Mouse (Mus musculus): Measurements from ENCODE around the gene Traf5. TPM values are rescaled to one million over a fixed set of nuclear protein-coding genes. Genes with fewer than 3 reads are reported as not detected.

The Traf5 gene
- polyA plus RNA-seq, 1 experiment from 2014 or later, result 8.1 TPM

DNA sequence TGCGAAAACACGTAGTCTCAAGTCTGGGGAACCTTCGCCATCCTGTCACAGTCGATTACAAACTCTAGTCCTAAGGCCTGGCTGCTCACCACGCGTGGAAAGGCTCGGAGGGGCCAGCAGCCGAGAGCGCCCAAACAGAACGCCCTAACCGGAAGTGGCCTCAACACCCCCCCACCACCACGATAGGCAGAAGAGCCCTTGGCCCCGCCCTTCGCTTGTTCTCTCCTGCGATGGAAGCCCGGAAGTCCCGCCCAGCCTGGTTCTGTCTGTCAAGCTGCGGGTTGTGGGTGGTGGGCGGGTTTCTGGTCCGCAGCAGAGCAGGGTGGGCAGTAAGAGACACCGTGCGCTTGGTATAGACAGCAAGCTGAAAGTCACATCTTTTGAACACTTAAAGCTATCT lies 102.4 kb downstream of the Traf5 start:
- DNase-seq (peak; percentile 89), ATAC-seq (ENCODE audit: low read depth) (peak; percentile 83)
- H3K36me3 ChIP-seq, result no peaks in the 10 kb centered on the region
- peak overlapping the region; percentile 77 for H3K9ac ChIP-seq
- H3K9me3 ChIP-seq (replicated peaks), result no peaks in the 10 kb centered on the region
- H3K27ac ChIP-seq, result peak overlapping the region; percentile 76
- H3K4me1 ChIP-seq (replicated peaks), result peaks cover 36% of the 10 kb centered on the region
- peaks cover 12% of the 10 kb centered on the region for H3K27me3 ChIP-seq
- peak overlapping the region; percentile 71 for H3K4me3 ChIP-seq (replicated peaks)
- peak overlapping the region; percentile 78 for H3K4me2 ChIP-seq
- under 1% methylated on average over 22 of the region's 22 CpGs for WGBS (ENCODE audit: insufficient replicate concordance)

DNA sequence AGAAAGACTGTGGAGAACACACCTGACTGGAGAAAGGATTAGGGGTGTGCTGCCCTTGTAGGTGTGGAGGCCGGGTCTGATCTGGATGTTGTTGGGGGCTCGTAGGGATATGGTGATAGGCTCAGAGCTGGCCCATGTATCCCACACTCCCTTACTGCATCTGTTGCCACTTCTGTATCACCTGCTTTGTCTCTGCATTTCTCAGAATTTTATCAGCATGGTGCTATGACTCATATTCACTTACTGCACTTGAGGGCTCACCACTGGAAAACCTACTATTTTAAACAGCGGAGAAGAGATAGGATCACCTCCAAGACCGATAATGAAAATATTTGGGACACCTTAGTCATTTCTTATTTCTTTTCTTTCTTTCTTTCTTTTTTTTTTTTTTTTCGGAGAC lies 103.3 kb downstream of the Traf5 start:
- Histone ChIP-seq H3K9me3 (replicated peaks) (no peaks in the 10 kb centered on the region), H3K27me3 (peaks cover 17% of the 10 kb centered on the region), H3K4me3 (replicated peaks) (peak overlapping the region; percentile 71), H3K36me3 (no peaks in the 10 kb centered on the region), H3K9ac (no peak overlapping the region), H3K27ac (no peak overlapping the region), H3K4me2 (peak overlapping the region; percentile 78), H3K4me1 (replicated peaks) (peaks cover 26% of the 10 kb centered on the region)
- no peak for DNase-seq
- no peak for ATAC-seq (ENCODE audit: low read depth)
- WGBS (ENCODE audit: insufficient replicate concordance), result 62% methylated on average over 5 of the region's 5 CpGs

DNA sequence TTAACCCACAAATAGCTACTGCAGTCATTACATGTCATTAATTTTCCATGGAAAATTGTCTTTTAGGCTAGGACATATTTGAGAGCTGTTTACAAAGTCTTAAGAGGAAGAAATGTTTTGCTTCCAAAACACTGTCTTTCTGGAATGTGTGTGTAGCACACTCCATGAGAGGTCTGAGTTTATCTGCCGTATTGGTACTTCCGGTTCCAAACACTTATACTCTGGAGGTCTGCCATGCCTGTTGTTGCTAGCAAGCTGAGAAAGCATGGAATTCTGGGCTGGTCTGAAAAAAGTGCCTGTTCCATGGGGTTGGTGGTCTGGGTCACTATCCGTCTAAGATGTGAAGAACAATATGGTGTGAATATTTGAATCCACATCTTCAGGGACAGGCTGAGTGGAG lies 103.7 kb downstream of the Traf5 start:
- no peaks in the 10 kb centered on the region for H3K9me3 ChIP-seq (replicated peaks)
- H3K27me3 ChIP-seq, result peaks cover 17% of the 10 kb centered on the region
- peaks cover 24% of the 10 kb centered on the region for H3K4me1 ChIP-seq (replicated peaks)
- H3K36me3 ChIP-seq, result no peaks in the 10 kb centered on the region
- no peak for DNase-seq
- ATAC-seq (ENCODE audit: low read depth), result no peak
- no peak overlapping the region; the same call in 1 of the 2 replicates for H3K4me3 ChIP-seq (replicated peaks)
- no peak overlapping the region for H3K27ac ChIP-seq
- peak overlapping the region; percentile 78 for H3K4me2 ChIP-seq
- H3K9ac ChIP-seq, result 0 out of 2 replicates have a peak overlapping the region, but pooled peaks have one; percentile 2
- 68% methylated on average over 3 of the region's 3 CpGs for WGBS (ENCODE audit: insufficient replicate concordance)

DNA sequence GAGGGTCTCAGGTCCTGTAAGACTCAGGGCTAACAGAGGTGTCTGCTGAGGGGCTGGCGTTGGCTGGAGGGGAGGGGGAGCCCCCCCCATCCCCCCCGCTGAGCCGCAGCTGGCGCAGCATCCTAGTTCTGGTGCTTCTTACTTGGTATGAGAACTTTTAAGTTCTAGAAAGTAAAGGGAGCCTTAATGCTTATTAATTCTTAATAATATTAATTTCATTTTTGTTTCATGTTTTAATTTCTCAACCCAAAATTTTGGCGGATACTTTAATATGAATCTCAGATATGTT lies 104.9 kb downstream of the Traf5 start:
- Histone ChIP-seq H3K4me2 (no peak overlapping the region), H3K27me3 (peaks cover 22% of the 10 kb centered on the region), H3K4me3 (replicated peaks) (no peak overlapping the region), H3K27ac (no peak overlapping the region), H3K36me3 (no peaks in the 10 kb centered on the region), H3K4me1 (replicated peaks) (peaks cover 22% of the 10 kb centered on the region), H3K9ac (no peak overlapping the region), H3K9me3 (replicated peaks) (no peaks in the 10 kb centered on the region)
- WGBS (ENCODE audit: insufficient replicate concordance), result 39% methylated on average over 5 of the region's 5 CpGs
- DNase-seq (no peak), ATAC-seq (ENCODE audit: low read depth) (no peak)

DNA sequence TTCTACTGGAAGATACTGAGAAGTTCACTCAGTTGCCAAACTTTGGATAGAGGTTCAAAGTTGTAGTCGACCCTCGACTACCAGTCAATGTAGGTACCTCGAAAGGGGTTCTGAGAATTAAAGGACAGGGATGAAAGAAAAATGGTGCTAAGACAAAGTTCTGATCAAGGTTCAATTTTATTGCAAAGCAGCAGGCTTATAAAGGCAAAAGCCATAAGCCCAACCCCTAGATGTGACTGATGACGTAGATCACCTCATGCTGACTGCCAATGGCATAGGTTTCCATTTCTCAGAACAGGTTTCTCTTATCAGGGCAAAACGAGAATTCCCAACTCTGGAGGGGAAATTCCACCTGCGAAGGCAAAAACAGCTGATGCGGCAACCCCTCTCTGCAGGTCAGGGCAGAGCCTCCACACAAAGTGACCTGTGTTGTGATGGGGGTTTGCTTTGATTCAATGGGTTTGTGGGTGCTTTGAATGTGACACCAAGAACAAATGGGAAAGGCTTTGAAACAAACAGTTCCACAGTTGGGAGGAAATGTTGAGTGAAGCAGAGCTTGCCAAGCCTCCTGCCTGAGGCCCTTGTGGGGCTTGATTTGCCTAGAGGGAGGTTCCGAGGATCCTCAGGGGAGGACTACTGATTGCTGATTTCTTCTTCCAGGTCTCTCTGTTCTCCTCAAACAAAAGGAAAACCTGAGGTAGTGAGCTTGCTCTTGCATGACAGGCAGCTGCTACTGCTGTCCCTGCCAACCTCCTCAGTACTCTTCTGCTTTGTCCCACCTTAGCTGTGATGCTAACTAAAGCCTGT lies 105.5 kb downstream of the Traf5 start:
- WGBS (ENCODE audit: insufficient replicate concordance), result 62% methylated on average over 8 of the region's 8 CpGs
- ATAC-seq (ENCODE audit: low read depth), result no peak
- no peak overlapping the region for H3K4me3 ChIP-seq (replicated peaks)
- DNase-seq, result no peak
- peaks cover 22% of the 10 kb centered on the region for H3K4me1 ChIP-seq (replicated peaks)
- H3K4me2 ChIP-seq, result no peak overlapping the region
- peaks cover 22% of the 10 kb centered on the region for H3K27me3 ChIP-seq
- no peak overlapping the region for H3K9ac ChIP-seq
- no peaks in the 10 kb centered on the region for H3K36me3 ChIP-seq
- no peaks in the 10 kb centered on the region for H3K9me3 ChIP-seq (replicated peaks)
- no peak overlapping the region for H3K27ac ChIP-seq

DNA sequence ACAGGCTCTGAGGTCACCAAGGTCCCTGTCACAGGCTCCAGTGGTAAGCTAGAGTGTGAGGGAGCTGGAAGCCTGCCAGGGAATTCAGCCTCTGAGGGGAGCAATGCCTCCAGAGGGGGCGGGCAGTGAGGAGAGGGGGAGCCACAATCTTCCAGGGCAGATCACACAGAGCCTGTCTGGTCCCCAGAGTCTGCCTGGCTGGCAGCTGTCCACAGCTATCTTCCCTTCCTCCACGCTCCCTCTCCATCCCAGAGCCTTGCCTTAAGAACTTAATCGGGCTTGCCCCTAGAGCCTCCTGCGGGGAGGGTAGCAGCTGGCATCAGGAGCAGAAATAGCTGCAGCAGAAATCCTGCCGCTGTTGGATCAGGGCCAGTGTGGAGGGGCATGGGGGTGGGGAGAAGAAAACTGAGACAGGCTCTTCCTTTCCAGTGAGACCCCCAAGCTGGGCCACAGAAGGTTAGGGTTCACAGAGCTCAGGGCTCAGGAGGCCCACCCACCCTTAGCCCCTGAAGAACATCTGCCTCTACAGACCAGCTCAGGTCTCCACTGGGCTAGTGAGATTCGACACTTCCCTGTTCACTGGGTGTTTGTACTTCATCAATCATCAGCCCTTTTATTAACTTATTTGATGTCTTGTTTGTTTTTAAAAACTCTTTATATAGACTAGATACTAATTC lies 110.8 kb downstream of the Traf5 start:
- Histone ChIP-seq H3K9me3 (replicated peaks) (no peaks in the 10 kb centered on the region), H3K27me3 (peaks cover 35% of the 10 kb centered on the region), H3K36me3 (no peaks in the 10 kb centered on the region), H3K27ac (no peak overlapping the region), H3K4me3 (replicated peaks) (no peak overlapping the region), H3K4me2 (no peak overlapping the region), H3K9ac (no peak overlapping the region), H3K4me1 (replicated peaks) (no peaks in the 10 kb centered on the region)
- DNase-seq, result no peak
- WGBS (ENCODE audit: insufficient replicate concordance), result 58% methylated on average over 6 of the region's 6 CpGs
- ATAC-seq (ENCODE audit: low read depth), result peak; percentile 19; the same call in 1 of the 2 replicates

DNA sequence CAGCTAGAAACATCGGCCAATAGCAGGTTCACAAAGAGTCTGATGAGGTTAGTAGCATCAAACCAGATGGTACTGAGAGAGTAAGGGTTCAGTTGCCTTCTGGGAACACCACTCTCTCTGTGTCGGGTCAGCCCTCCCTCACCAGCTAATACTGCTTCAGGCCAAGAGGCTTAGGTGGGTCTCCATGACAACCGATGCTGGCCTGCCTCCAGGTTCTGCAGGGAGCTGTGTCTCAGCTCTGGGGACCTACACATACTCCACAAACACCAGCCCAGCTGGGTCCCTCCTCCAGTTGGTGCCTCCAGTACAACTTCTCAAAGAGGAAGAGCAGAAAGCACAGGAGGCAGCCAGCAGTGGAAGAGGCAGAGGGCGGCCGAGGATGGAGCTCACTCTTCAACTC lies 115.2 kb downstream of the Traf5 start, which contains the start of gene Rd3:
Rd3 (plus strand) TSS at position 184 of the 400 bp plus-strand sequence.
- Histone ChIP-seq H3K4me2 (no peak within 1 kb of the TSS), H3K9ac (no peak within 1 kb of the TSS), H3K36me3 (no peaks in the 10 kb centered on the region), H3K27me3 (peaks cover 21% of the 10 kb centered on the region; the same call in 1 of the 2 replicates), H3K4me3 (replicated peaks) (no peak within 1 kb of the TSS), H3K27ac (no peak within 1 kb of the TSS), H3K9me3 (replicated peaks) (no peaks in the 10 kb centered on the region), H3K4me1 (replicated peaks) (no peaks in the 10 kb centered on the region)
- WGBS (ENCODE audit: insufficient replicate concordance), result 44% methylated on average over 5 of the region's 5 CpGs
- DNase-seq (no peak), ATAC-seq (ENCODE audit: low read depth) (no peak)

DNA sequence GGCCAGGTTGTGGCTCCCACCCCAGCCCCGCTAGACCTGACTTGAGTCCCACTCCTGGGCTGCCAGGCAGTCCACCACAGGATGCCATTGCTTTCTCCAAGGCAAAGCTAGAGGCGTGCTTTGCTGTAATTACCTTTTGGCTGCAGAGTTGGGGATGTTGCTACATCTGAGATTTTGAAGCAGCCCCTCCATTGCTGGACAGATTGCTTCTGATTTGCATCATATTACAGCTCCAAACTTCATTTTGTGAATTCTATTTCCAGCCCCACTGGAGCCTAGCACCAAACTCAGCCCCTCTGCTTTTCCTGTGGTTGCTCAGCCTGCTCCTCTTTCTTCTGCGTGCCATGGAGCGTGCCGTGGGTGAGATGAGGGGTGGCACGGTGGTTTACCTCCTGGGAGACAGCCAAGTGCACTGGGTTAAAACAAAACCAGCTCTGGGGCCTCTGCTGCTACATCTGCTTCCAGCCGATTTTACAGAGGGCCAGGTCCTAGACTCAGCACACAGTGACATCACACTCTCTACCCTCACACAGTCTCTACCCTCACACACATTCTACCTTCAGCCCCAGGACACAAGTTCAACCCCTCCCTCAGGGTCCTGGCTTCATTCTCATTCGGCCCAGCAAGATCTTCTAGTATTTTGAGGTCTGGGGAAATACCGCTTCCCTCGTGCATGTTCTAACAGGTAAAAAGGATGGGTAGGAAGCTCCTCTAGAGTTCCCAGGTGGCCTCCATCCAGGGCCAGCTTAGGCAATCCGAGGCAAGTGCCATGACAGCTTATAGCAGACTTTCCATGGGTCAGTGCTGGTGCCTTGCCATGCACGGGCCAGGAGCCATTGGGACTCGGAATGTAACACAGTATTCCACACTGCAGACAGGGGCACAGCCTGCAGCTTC lies 117.6 kb downstream of the Traf5 start:
- no peak for ATAC-seq (ENCODE audit: low read depth)
- no peak overlapping the region for H3K27ac ChIP-seq
- H3K9me3 ChIP-seq (replicated peaks), result no peaks in the 10 kb centered on the region
- no peaks in the 10 kb centered on the region for H3K36me3 ChIP-seq
- H3K9ac ChIP-seq, result no peak overlapping the region
- DNase-seq, result no peak
- peaks cover 21% of the 10 kb centered on the region; the same call in 1 of the 2 replicates for H3K27me3 ChIP-seq
- WGBS (ENCODE audit: insufficient replicate concordance), result 54% methylated on average over 13 of the region's 13 CpGs
- H3K4me2 ChIP-seq, result no peak overlapping the region
- H3K4me1 ChIP-seq (replicated peaks), result no peaks in the 10 kb centered on the region
- no peak overlapping the region for H3K4me3 ChIP-seq (replicated peaks)

DNA sequence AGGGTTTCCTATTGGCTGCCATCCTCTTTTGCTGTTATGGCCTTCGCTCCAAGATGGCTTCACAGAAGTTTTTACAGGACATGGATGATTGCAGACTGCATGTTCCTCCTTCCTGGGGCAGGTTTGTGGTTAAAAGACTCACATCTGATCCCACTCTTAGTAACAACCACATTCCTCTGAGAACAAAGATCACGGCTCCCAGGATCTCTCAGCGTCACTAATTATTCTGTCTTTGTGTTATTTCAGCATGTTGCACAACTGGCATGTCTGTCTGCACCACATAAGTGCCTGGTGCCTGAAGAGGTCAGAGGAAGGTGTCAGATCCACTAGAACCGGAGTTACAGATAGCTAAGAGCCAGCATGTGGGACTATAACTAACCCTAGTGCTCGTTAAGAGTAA lies 122.4 kb downstream of the Traf5 start:
- 0 out of 2 replicates have a peak, but pooled peaks cover 2% of the 10 kb centered on the region for H3K27me3 ChIP-seq
- DNase-seq (no peak), ATAC-seq (ENCODE audit: low read depth) (no peak)
- no peak overlapping the region for H3K4me2 ChIP-seq
- H3K4me1 ChIP-seq (replicated peaks), result peaks cover under 1% of the 10 kb centered on the region; the same call in 1 of the 2 replicates
- H3K36me3 ChIP-seq, result no peaks in the 10 kb centered on the region
- 63% methylated on average over 5 of the region's 5 CpGs for WGBS (ENCODE audit: insufficient replicate concordance)
- no peaks in the 10 kb centered on the region for H3K9me3 ChIP-seq (replicated peaks)
- no peak overlapping the region for H3K27ac ChIP-seq
- H3K4me3 ChIP-seq (replicated peaks), result no peak overlapping the region
- no peak overlapping the region for H3K9ac ChIP-seq

DNA sequence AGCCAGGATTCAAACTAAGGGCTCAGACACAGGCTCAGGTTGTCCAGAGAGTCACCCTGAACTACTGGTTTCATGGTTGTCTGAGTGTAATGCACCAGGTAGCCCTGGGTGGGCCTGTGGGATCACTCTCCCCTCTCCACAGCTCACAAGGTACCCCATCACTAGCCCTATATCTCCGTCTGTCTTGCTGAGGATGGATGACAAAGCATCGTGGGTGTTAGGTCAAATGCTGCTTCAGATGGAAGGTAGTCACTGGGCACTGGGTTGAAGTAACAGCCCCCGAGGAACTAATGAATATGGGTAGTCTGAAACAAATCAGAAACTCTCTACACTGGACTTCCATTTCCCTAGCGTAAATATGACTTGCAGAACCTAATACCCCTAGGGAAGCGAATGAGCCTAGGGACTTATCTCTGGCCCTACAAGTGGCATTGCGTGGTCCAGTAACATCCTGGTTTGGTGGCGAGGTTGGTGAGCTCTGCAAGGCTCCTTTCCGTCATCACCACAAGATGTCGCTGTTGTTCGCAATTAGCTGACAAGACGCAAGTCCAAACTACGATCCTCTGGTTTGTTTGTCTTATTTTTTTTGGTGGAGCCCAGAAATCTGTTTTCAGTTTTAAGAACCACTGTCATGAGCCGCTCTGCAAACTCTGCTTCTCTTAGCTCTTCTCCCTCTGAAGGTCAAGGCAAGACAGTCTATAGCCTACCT lies 127.4 kb downstream of the Traf5 start:
- no peaks in the 10 kb centered on the region for H3K9me3 ChIP-seq (replicated peaks)
- H3K27me3 ChIP-seq, result no peaks in the 10 kb centered on the region; the same call in 1 of the 2 replicates
- H3K27ac ChIP-seq, result peak overlapping the region; percentile 61
- no peak overlapping the region for H3K9ac ChIP-seq
- H3K4me2 ChIP-seq, result no peak overlapping the region
- peak; percentile 62 for DNase-seq
- 11% methylated on average over 13 of the region's 13 CpGs for WGBS (ENCODE audit: insufficient replicate concordance)
- no peak overlapping the region for H3K4me3 ChIP-seq (replicated peaks)
- ATAC-seq (ENCODE audit: low read depth), result peak; percentile 60
- no peaks in the 10 kb centered on the region for H3K36me3 ChIP-seq
- peaks cover 8% of the 10 kb centered on the region for H3K4me1 ChIP-seq (replicated peaks)
